Mouse (Mus musculus): ENCODE results near the gene Cdrt4.

The Cdrt4 gene

GRCm38 (mm10) chr11:62938921-62939320 is 12.1 kb upstream of the Cdrt4 start:
- no peak for ATAC-seq (ENCODE audit: insufficient number of reproducible peaks, low FRiP score, low TSS enrichment)

- no peak for ATAC-seq (ENCODE audit: insufficient number of reproducible peaks, low FRiP score, low TSS enrichment)
Measured at GRCm38 (mm10) chr11:62940176-62940575, 10.8 kb upstream of the Cdrt4 start.

- no peak for ATAC-seq (ENCODE audit: insufficient number of reproducible peaks, low FRiP score, low TSS enrichment)
Measured at GRCm38 (mm10) chr11:62943538-62943937, 7.5 kb upstream of the Cdrt4 start.

GRCm38 (mm10) chr11:62945514-62945913 is 5.5 kb upstream of the Cdrt4 start:
- no peak for ATAC-seq (ENCODE audit: insufficient number of reproducible peaks, low FRiP score, low TSS enrichment)

GRCm38 (mm10) chr11:62949548-62949947 is 1.4 kb upstream of the Cdrt4 start:
- ATAC-seq (ENCODE audit: insufficient number of reproducible peaks, low FRiP score, low TSS enrichment), result no peak

- no peak for ATAC-seq (ENCODE audit: insufficient number of reproducible peaks, low FRiP score, low TSS enrichment)
Measured at GRCm38 (mm10) chr11:62954766-62955165, 3.8 kb downstream of the Cdrt4 start.

GRCm38 (mm10) chr11:62955186-62955585 is 4.2 kb downstream of the Cdrt4 start:
- no peak for ATAC-seq (ENCODE audit: insufficient number of reproducible peaks, low FRiP score, low TSS enrichment)

GRCm38 (mm10) chr11:62955776-62956175 is 4.8 kb downstream of the Cdrt4 start:
- ATAC-seq (ENCODE audit: insufficient number of reproducible peaks, low FRiP score, low TSS enrichment), result no peak

GRCm38 (mm10) chr11:62957626-62958180 is 6.7 kb downstream of the Cdrt4 start:
- no peak for ATAC-seq (ENCODE audit: insufficient number of reproducible peaks, low FRiP score, low TSS enrichment)

- no peak for ATAC-seq (ENCODE audit: insufficient number of reproducible peaks, low FRiP score, low TSS enrichment)
Measured at GRCm38 (mm10) chr11:62963292-62963691, 12.3 kb downstream of the Cdrt4 start.

GRCm38 (mm10) chr11:62966424-62966764 is 15.4 kb downstream of the Cdrt4 start:
- ATAC-seq (ENCODE audit: insufficient number of reproducible peaks, low FRiP score, low TSS enrichment), result no peak

GRCm38 (mm10) chr11:62966765-62967633 is 16.0 kb downstream of the Cdrt4 start:
- ATAC-seq (ENCODE audit: insufficient number of reproducible peaks, low FRiP score, low TSS enrichment), result no peak

GRCm38 (mm10) chr11:62977176-62977575 is 26.2 kb downstream of the Cdrt4 start:
- peak; percentile 49; the same call in 1 of the 2 replicates for ATAC-seq (ENCODE audit: insufficient number of reproducible peaks, low FRiP score, low TSS enrichment)

- no peak for ATAC-seq (ENCODE audit: insufficient number of reproducible peaks, low FRiP score, low TSS enrichment)
Measured at GRCm38 (mm10) chr11:62978886-62979285, 27.9 kb downstream of the Cdrt4 start.

- no peak for ATAC-seq (ENCODE audit: insufficient number of reproducible peaks, low FRiP score, low TSS enrichment)
Measured at GRCm38 (mm10) chr11:62981729-62982128, 30.7 kb downstream of the Cdrt4 start.

GRCm38 (mm10) chr11:62983793-62984192 is 32.8 kb downstream of the Cdrt4 start:
- ATAC-seq (ENCODE audit: insufficient number of reproducible peaks, low FRiP score, low TSS enrichment), result no peak

GRCm38 (mm10) chr11:62984365-62984764 is 33.4 kb downstream of the Cdrt4 start:
- no peak for ATAC-seq (ENCODE audit: insufficient number of reproducible peaks, low FRiP score, low TSS enrichment)

GRCm38 (mm10) chr11:62985075-62985474 is 34.1 kb downstream of the Cdrt4 start:
- ATAC-seq (ENCODE audit: insufficient number of reproducible peaks, low FRiP score, low TSS enrichment), result no peak

- ATAC-seq (ENCODE audit: insufficient number of reproducible peaks, low FRiP score, low TSS enrichment), result no peak
Measured at GRCm38 (mm10) chr11:62986578-62986977, 35.6 kb downstream of the Cdrt4 start.

GRCm38 (mm10) chr11:62990150-62990685 is 39.2 kb downstream of the Cdrt4 start:
- ATAC-seq (ENCODE audit: insufficient number of reproducible peaks, low FRiP score, low TSS enrichment), result no peak

GRCm38 (mm10) chr11:62990811-62991210 is 39.8 kb downstream of the Cdrt4 start:
- no peak for ATAC-seq (ENCODE audit: insufficient number of reproducible peaks, low FRiP score, low TSS enrichment)

Measured in cerebellum, adult (tissue).